Mouse (Mus musculus): ENCODE measurements around the gene Cnnm1. TPM values are rescaled to one million over a fixed set of nuclear protein-coding genes. Genes with fewer than 3 reads are reported as not detected.
A peak's percentile ranks its signal among the peaks of the same experiment; 100 is the strongest.

The Cnnm1 gene
- polyA plus RNA-seq, 1 experiment from 2014 or later, result 0.06 TPM

DNA sequence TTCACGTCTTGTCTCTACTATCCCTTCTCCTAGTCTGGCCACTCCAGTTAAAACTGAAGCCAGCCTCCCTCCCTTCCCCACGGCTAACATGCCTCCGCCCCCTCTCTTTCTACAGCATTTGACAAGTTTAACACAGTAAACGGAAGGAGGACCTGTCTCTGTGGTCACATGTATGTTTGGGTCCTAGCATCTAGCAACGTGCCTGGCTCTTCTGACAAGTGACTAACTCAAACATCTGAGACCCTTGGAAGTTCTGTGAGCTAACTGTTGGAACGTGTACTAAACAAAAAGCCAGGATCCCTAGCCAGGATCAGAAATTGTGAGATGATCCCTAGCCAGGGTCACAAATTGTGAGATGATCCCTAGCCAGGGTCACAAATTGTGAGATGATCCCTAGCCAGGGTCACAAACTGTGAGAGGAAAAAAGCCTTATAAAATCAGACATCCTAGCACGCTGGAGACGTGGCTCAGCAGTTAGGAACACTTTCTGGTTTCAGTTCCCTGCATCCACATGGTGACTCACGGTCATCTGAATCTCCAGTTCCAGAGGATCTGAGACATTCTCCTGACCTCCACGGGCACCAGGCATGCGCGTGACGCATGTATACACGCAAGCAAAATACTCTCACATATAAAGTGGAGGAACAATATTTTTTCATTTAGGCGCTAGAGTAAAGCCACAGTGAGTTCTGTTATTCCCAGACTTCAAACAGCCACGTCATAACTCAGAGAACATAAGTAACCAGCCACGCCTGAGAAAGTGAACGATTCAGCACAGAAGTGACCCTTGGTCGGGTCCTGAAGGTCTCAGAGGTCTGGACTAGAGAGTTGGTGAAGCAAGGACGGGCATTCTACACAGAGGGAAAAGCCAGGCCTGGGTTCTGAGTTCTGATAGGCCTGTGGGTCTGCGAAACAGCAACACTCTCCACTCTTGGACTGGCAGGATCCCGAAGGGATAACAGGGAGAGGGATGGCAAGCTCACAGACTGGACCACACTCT, 71.7 kb downstream of the Cnnm1 start:
- no peak for ATAC-seq (ENCODE audit: insufficient number of reproducible peaks, low FRiP score)
- H3K27me3 ChIP-seq (replicated peaks), result no peaks in the 10 kb centered on the region
- H3K36me3 ChIP-seq, result peaks cover 73% of the 10 kb centered on the region
- 79% methylated on average over 22 of the region's 22 CpGs for WGBS
- H3K9ac ChIP-seq, result no peak overlapping the region
- no peak overlapping the region for H3K27ac ChIP-seq (ENCODE audit: poor library complexity, severe bottlenecking)
- H3K9me3 ChIP-seq (replicated peaks), result no peaks in the 10 kb centered on the region
- no peak overlapping the region for H3K4me3 ChIP-seq
- peaks cover 12% of the 10 kb centered on the region for H3K4me1 ChIP-seq (replicated peaks)
- no peak overlapping the region for H3K4me2 ChIP-seq

DNA sequence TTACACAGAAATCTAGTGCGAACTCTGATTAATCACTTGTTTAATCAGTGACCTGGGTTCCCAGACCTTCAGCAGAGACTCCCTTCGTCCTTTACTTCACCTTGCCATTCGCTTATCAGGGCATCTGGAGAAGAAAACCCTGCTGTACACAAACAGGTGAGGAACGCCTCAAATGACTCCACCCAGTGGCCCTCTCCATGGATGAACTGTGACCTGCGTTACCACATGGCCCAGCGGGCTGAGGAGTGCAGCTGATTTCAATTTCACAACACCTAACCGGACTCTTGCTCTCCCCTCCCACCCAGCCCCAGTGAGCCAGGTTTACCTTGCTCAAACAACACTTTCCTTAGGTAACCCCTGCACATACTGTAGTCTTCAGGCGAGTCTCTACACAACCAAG, 73.6 kb downstream of the Cnnm1 start:
- Histone ChIP-seq H3K36me3 (peaks cover 60% of the 10 kb centered on the region), H3K4me3 (no peak overlapping the region), H3K27ac (ENCODE audit: poor library complexity, severe bottlenecking) (no peak overlapping the region), H3K4me1 (replicated peaks) (peaks cover 12% of the 10 kb centered on the region), H3K27me3 (replicated peaks) (no peaks in the 10 kb centered on the region), H3K4me2 (no peak overlapping the region), H3K9ac (no peak overlapping the region), H3K9me3 (replicated peaks) (no peaks in the 10 kb centered on the region)
- no peak for ATAC-seq (ENCODE audit: insufficient number of reproducible peaks, low FRiP score)
- 90% methylated on average over 8 of the region's 8 CpGs for WGBS

DNA sequence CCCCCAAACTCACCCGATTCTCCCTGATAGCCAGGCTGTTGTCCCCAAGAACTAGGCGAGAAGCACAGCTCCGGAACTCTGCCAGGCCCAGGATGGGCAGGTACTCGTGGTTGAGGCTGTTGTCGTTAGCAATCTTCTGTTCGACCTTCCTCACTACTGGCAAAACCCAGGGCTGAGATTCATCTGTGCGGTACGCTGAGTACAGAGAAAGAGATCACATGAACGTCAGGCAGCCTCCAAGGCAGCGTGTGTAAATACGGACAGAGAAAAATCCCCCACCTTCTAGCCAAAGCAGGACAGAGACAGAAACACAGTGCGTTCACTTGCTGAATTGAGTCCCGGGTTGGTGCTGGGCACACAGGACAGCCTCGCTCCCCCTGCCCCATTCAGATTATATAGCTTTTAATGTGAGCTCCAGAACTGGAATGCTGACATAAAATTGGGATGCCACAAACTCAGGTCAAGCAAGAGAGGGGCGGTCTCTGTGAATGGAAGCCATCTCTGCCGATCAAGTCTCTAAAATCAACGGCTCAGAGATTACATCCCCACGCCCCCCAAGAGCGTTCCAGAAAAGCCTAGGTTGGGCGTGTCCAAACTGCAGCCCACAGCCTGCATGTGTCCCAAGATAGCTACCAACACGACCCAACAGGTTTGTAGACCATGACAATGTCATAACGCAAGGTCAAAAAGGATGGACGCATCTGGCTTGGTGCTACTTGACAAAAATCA, 75.6 kb downstream of the Cnnm1 start:
- 88% methylated on average over 23 of the region's 23 CpGs for WGBS
- Histone ChIP-seq H3K4me1 (replicated peaks) (peaks cover 30% of the 10 kb centered on the region), H3K36me3 (peaks cover 44% of the 10 kb centered on the region), H3K9ac (no peak overlapping the region), H3K9me3 (replicated peaks) (no peaks in the 10 kb centered on the region), H3K27ac (ENCODE audit: poor library complexity, severe bottlenecking) (no peak overlapping the region), H3K4me2 (no peak overlapping the region), H3K4me3 (no peak overlapping the region), H3K27me3 (replicated peaks) (no peaks in the 10 kb centered on the region)
- no peak for ATAC-seq (ENCODE audit: insufficient number of reproducible peaks, low FRiP score)

DNA sequence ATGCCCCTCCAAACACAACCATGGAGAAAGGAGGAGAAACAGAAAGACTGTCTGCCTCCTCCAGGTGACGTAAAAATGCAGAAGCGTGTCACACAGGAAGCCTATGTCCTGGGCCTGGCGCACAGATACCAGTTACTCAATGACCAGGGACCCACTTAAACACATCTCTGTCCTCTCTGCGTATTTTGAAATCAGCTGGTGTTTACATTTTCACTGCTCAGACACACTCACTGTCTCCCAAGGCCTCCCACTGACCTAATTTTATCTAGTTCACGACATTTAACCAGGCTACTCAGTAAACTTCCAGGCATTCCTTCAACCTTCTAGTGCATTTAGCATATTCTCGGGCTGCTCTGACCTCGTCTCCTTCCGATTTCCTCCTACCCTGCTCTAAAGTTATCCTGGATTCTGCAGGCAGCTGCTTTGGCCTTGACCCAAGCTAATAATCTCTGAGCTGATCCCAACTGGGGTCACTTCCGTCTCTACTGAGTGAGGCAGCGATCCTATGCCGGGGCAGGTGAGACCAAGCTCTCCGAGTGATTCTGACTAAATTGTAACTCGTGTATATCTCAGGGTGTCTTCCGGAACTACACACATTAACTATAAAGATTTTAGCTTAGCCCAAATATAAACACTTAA, 76.3 kb downstream of the Cnnm1 start:
- Histone ChIP-seq H3K9ac (no peak overlapping the region), H3K27me3 (replicated peaks) (no peaks in the 10 kb centered on the region), H3K4me2 (no peak overlapping the region), H3K4me1 (replicated peaks) (peaks cover 37% of the 10 kb centered on the region), H3K27ac (ENCODE audit: poor library complexity, severe bottlenecking) (no peak overlapping the region), H3K9me3 (replicated peaks) (no peaks in the 10 kb centered on the region), H3K36me3 (peaks cover 38% of the 10 kb centered on the region), H3K4me3 (no peak overlapping the region)
- WGBS, result 70% methylated on average over 14 of the region's 14 CpGs
- ATAC-seq (ENCODE audit: insufficient number of reproducible peaks, low FRiP score), result no peak

DNA sequence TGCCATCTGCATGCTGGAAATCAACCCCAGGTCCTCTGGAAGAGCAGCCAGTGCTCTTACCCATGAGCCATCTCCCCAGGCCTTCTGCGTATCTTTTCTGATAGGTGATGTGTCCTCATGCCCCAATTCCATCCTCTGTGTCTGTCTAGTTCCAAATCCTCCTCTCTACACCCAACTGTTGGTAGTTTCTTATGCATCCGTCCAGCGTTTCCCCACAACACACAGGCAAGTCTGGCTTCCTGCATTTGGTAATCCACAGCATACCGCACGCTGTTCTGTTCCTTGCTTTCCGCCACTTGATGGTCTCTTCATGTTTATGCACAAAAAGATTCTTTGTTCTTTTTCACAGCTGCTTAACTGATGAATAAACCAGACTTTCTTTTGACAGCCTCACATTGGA, 77.1 kb downstream of the Cnnm1 start:
- WGBS, result 87% methylated on average over 6 of the region's 6 CpGs
- no peaks in the 10 kb centered on the region for H3K9me3 ChIP-seq (replicated peaks)
- no peaks in the 10 kb centered on the region for H3K27me3 ChIP-seq (replicated peaks)
- no peak overlapping the region for H3K9ac ChIP-seq
- peaks cover 30% of the 10 kb centered on the region for H3K36me3 ChIP-seq
- H3K4me1 ChIP-seq (replicated peaks), result peaks cover 45% of the 10 kb centered on the region
- no peak overlapping the region for H3K4me2 ChIP-seq
- H3K27ac ChIP-seq (ENCODE audit: poor library complexity, severe bottlenecking), result no peak overlapping the region
- H3K4me3 ChIP-seq, result no peak overlapping the region
- ATAC-seq (ENCODE audit: insufficient number of reproducible peaks, low FRiP score), result no peak

DNA sequence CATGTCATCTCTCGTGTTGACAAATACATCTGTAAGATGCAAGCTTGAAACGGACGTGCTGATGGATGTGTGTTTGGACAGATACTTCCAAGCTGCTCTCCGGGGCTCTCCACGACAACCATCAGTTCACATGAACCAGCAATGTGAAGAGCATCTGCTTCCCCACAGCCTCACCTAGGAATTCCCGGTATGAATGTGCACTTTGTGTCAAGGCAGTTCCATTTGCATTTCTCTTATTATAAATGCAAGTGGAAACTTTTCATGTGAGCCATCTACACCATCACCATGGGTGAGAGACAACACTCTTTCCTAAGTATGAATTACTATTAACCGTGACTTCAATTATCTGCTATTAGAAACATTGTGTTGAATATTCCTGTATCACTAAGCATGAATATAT, 77.6 kb downstream of the Cnnm1 start:
- Histone ChIP-seq H3K4me3 (no peak overlapping the region), H3K4me2 (no peak overlapping the region), H3K27me3 (replicated peaks) (no peaks in the 10 kb centered on the region), H3K36me3 (peaks cover 25% of the 10 kb centered on the region), H3K9me3 (replicated peaks) (no peaks in the 10 kb centered on the region), H3K27ac (ENCODE audit: poor library complexity, severe bottlenecking) (no peak overlapping the region), H3K4me1 (replicated peaks) (peaks cover 50% of the 10 kb centered on the region), H3K9ac (no peak overlapping the region)
- 75% methylated on average over 7 of the region's 7 CpGs for WGBS
- ATAC-seq (ENCODE audit: insufficient number of reproducible peaks, low FRiP score), result no peak

DNA sequence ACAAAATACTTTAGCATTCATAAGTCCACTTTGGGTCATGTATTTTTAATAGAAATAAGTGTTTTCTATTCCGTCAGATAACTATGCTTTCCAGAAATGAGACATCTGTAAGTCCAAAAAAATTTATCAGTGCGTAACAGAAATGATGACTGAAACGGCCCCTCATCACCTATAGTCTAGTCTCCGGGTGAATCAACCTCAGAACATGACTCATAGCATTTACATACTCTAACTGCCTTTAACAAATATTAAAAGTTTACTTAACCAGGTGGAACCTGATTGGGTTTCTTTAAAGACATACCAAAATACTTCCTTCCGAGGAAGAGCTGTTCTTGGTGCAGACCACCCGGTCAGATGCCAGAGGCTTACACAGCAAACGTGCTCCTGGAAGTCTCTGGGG, 78.0 kb downstream of the Cnnm1 start:
- 75% methylated on average over 7 of the region's 7 CpGs for WGBS
- no peak overlapping the region for H3K4me2 ChIP-seq
- H3K9ac ChIP-seq, result no peak overlapping the region
- no peaks in the 10 kb centered on the region for H3K9me3 ChIP-seq (replicated peaks)
- no peak overlapping the region for H3K4me3 ChIP-seq
- ATAC-seq (ENCODE audit: insufficient number of reproducible peaks, low FRiP score), result no peak
- no peaks in the 10 kb centered on the region for H3K27me3 ChIP-seq (replicated peaks)
- peaks cover 23% of the 10 kb centered on the region for H3K36me3 ChIP-seq
- no peak overlapping the region for H3K27ac ChIP-seq (ENCODE audit: poor library complexity, severe bottlenecking)
- peaks cover 52% of the 10 kb centered on the region for H3K4me1 ChIP-seq (replicated peaks)

DNA sequence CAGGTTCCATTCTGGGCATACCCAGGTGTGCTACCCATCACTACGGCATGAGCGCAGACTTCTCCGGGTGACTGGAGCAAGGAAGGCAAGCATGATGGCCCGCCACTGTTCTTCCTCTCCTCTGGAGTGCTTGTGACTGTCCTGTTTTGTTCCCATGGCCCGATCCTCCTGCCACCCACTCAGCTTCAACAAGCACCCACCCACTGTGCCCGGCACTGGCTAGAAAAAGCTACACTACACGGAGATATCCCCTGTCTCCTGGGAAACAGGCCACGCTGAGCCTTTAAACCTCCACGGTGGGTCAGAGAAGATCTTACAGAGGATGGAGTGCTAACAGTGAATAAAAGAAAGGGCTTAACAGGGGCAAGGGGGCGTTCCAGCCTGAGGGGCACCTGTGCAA, 79.0 kb downstream of the Cnnm1 start:
- H3K9me3 ChIP-seq (replicated peaks), result no peaks in the 10 kb centered on the region
- H3K4me3 ChIP-seq, result no peak overlapping the region
- 82% methylated on average over 10 of the region's 10 CpGs for WGBS
- no peaks in the 10 kb centered on the region for H3K27me3 ChIP-seq (replicated peaks)
- no peak overlapping the region for H3K4me2 ChIP-seq
- no peak for ATAC-seq (ENCODE audit: insufficient number of reproducible peaks, low FRiP score)
- no peak overlapping the region for H3K9ac ChIP-seq
- peaks cover 16% of the 10 kb centered on the region for H3K36me3 ChIP-seq
- no peak overlapping the region for H3K27ac ChIP-seq (ENCODE audit: poor library complexity, severe bottlenecking)
- peaks cover 56% of the 10 kb centered on the region for H3K4me1 ChIP-seq (replicated peaks)

DNA sequence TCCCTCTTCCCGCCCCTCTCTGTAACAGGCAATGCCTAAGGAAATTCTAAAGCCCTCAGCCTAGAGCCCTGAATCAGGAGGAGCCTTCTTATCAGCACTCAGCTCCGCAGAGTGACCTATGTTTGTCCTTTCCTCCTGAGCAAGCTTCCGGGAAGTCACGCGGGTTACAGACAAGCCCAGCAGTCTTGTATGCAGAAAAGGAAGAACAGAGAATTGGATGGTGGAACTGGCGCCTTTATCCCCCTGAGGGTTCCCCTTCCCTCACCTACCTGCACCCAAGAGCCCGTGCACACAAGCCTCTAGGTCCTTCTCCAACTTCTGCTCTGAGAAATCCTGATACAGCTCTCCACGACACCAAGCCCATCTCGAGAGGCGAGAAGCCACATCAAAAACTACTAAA, 80.2 kb downstream of the Cnnm1 start:
- H3K9me3 ChIP-seq (replicated peaks), result no peaks in the 10 kb centered on the region
- peak overlapping the region; percentile 55 for H3K4me2 ChIP-seq
- peaks cover 5% of the 10 kb centered on the region for H3K36me3 ChIP-seq
- peaks cover 60% of the 10 kb centered on the region for H3K4me1 ChIP-seq (replicated peaks)
- peak overlapping the region; percentile 21 for H3K4me3 ChIP-seq
- H3K9ac ChIP-seq, result 0 out of 2 replicates have a peak overlapping the region, but pooled peaks have one; percentile 40
- no peaks in the 10 kb centered on the region for H3K27me3 ChIP-seq (replicated peaks)
- ATAC-seq (ENCODE audit: insufficient number of reproducible peaks, low FRiP score), result no peak
- H3K27ac ChIP-seq (ENCODE audit: poor library complexity, severe bottlenecking), result peak overlapping the region; percentile 59
- 26% methylated on average over 9 of the region's 10 CpGs for WGBS

DNA sequence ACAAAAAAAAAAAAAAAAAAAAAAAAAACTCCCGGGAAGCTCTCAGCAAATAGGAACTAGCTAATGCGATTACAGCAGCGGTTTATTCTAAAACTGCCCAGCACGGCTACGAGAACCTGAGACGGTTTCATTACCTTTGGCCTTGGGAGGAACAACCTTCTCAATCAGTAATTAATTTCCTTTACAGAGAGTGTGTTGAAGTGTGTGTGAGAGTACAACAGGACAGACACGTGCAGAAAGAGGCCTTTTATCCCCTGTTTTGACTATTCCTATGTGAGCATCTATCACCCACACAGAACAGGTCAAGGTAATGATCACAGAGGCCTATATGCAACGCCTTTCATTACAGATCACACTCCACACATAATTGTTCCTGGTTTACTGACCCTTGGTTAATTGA, 81.1 kb downstream of the Cnnm1 start:
- H3K9me3 ChIP-seq (replicated peaks), result no peaks in the 10 kb centered on the region
- ATAC-seq (ENCODE audit: insufficient number of reproducible peaks, low FRiP score), result no peak
- H3K9ac ChIP-seq, result no peak overlapping the region
- no peaks in the 10 kb centered on the region for H3K27me3 ChIP-seq (replicated peaks)
- H3K36me3 ChIP-seq, result no peaks in the 10 kb centered on the region
- H3K4me2 ChIP-seq, result peak overlapping the region; percentile 29
- H3K4me3 ChIP-seq, result no peak overlapping the region
- H3K4me1 ChIP-seq (replicated peaks), result peaks cover 54% of the 10 kb centered on the region
- H3K27ac ChIP-seq (ENCODE audit: poor library complexity, severe bottlenecking), result no peak overlapping the region
- WGBS, result 67% methylated on average over 8 of the region's 8 CpGs

DNA sequence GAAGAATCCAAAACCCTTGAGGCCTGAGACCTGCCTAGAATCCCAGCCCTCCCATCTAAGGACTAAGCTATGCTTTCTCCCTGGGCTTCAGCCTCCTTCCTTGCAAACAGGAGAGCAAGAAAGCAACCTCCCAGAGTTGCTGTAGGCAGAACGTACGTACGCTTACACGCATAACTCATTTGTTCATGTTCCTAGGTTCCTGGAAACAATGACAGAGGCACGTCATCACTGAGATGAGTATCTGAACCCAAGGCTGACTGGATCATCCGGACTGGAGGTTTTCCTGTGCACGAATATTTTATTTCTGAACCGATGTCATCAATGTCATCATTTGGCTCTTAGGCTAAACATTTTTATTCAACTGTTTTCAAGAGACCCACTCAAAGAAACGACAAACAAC, 81.8 kb downstream of the Cnnm1 start:
- H3K27ac ChIP-seq (ENCODE audit: poor library complexity, severe bottlenecking), result no peak overlapping the region
- peak overlapping the region; percentile 78 for H3K4me2 ChIP-seq
- H3K9me3 ChIP-seq (replicated peaks), result no peaks in the 10 kb centered on the region
- 75% methylated on average over 9 of the region's 9 CpGs for WGBS
- H3K36me3 ChIP-seq, result no peaks in the 10 kb centered on the region
- peaks cover 49% of the 10 kb centered on the region for H3K4me1 ChIP-seq (replicated peaks)
- 0 out of 2 replicates have a peak overlapping the region, but pooled peaks have one; percentile 16 for H3K4me3 ChIP-seq
- ATAC-seq (ENCODE audit: insufficient number of reproducible peaks, low FRiP score), result no peak
- H3K27me3 ChIP-seq (replicated peaks), result no peaks in the 10 kb centered on the region
- H3K9ac ChIP-seq, result no peak overlapping the region; the same call in 1 of the 2 replicates

Data from heart, embryonic 12.5 days (tissue).